Mouse (Mus musculus): ENCODE measurements around the gene Tpo. TPM values are rescaled to one million over a fixed set of nuclear protein-coding genes. Genes with fewer than 3 reads are reported as not detected.

Tpo gene
- polyA plus RNA-seq, 1 experiment from 2014 or later: not detected

DNA sequence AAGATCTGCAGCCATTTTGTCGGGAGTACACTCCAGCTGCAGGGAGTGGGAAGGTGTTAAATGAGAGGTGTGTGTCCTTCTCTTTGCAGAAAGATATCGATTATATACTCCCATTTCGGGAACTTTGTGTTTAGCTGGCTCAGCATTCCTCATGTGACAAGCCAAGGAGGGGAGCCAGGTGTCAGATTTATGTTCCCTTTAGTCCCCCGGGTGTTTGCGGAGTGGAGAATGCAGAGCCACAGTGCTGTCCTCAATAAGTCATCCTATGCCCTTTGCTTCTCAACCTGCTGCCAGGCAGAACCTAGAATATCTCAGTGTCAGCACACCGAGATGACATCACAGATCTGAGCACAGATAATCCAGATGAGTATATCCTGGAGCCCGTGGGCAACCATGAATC lies 10.1 kb downstream of the Tpo start:
- no peaks in the 10 kb centered on the region for H3K9me3 ChIP-seq (ENCODE audit: control insufficient read depth, low read length)
- 68% methylated on average over 7 of the region's 7 CpGs for WGBS

GRCm38 (mm10) chr12:30112271-30112670 lies 20.2 kb downstream of the Tpo start:
- 93% methylated on average over 2 of the region's 2 CpGs for WGBS
- ATAC-seq (ENCODE audit: insufficient number of reproducible peaks, insufficient read depth, low FRiP score, low read depth): no peak

More for the DNA sequence above, 10.1 kb downstream of the Tpo start:
- no peaks in the 10 kb centered on the region for H3K27me3 ChIP-seq (ENCODE audit: control insufficient read depth, insufficient read depth, low read length)
- H3K27ac ChIP-seq (replicated peaks in 1 of 2; ENCODE audit: control insufficient read depth in 1 of 2, insufficient read depth in 1 of 2, low read depth in 2 of 2, low read length in 2 of 2): no peak overlapping the region
- no peaks in the 10 kb centered on the region for H3K4me1 ChIP-seq (ENCODE audit: control insufficient read depth in 2 of 2, insufficient read depth in 2 of 2, low read length in 2 of 2)
- H3K4me2 ChIP-seq (ENCODE audit: low read length): no peak overlapping the region
- no peaks in the 10 kb centered on the region for H3K36me3 ChIP-seq (ENCODE audit: control insufficient read depth, insufficient read depth, low read length)
- no peak overlapping the region for H3K9ac ChIP-seq (ENCODE audit: low read length)
- no peak overlapping the region for H3K4me3 ChIP-seq (ENCODE audit: control insufficient read depth in 1 of 2, insufficient read depth in 1 of 2, low read depth in 1 of 2, low read length in 2 of 2)
- ATAC-seq (ENCODE audit: insufficient number of reproducible peaks, insufficient read depth, low FRiP score, low read depth): no peak

DNA sequence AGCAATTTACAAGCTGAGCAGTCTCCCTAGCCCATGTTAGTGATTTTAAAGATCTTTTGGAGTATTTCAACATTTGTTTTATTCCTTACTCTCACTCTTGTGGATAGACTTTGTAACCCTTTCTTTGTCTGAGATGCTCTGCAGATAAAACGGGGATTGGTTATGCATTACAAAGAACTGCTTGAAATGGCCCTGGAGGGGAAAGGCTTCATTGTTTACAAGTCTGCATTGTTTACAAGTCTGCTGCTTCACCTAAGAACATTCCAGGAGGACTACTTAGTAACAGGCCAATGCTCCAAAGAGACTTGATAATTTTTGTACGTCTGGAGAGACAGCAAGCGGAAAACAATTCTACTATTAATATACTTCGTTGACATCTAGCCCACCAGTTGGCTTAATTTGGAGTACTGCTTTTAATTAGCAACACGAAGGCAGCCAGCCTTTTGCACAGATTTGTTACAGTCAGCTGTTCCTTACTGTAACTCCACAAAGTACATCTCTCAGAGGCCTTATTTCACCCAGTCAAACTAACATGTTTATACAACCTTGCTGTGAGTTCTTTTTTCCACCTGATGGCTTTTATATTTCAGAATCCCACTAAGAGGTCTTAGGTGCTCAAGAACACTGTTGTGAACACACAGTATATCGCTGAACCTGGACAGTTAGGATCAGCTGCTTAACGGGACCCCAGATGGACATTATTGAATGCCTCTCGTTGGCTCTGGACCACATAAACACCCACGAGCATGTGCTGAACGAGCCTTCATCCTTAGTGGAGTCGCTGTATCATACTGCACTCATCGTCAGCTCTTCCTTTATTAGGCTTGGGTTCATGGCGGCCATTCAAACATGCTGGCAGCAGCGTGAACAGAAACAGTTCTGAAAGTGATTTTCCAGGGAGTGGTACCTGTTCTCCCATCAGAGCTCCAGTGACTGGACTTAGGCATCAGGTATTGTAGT lies 22.5 kb downstream of the Tpo start:
- no peaks in the 10 kb centered on the region for H3K27me3 ChIP-seq (ENCODE audit: control insufficient read depth, insufficient read depth, low read length)
- H3K4me1 ChIP-seq (ENCODE audit: control insufficient read depth in 2 of 2, insufficient read depth in 2 of 2, low read length in 2 of 2): no peaks in the 10 kb centered on the region
- H3K4me2 ChIP-seq (ENCODE audit: low read length): no peak overlapping the region
- H3K36me3 ChIP-seq (ENCODE audit: control insufficient read depth, insufficient read depth, low read length): no peaks in the 10 kb centered on the region
- ATAC-seq (ENCODE audit: insufficient number of reproducible peaks, insufficient read depth, low FRiP score, low read depth): no peak
- H3K4me3 ChIP-seq (ENCODE audit: control insufficient read depth in 1 of 2, insufficient read depth in 1 of 2, low read depth in 1 of 2, low read length in 2 of 2): no peak overlapping the region
- WGBS: 78% methylated on average over 14 of the region's 14 CpGs
- no peak overlapping the region for H3K27ac ChIP-seq (replicated peaks in 1 of 2; ENCODE audit: control insufficient read depth in 1 of 2, insufficient read depth in 1 of 2, low read depth in 2 of 2, low read length in 2 of 2)
- H3K9me3 ChIP-seq (ENCODE audit: control insufficient read depth, low read length): no peaks in the 10 kb centered on the region
- H3K9ac ChIP-seq (ENCODE audit: low read length): no peak overlapping the region

More at GRCm38 (mm10) chr12:30112271-30112670, 20.2 kb downstream of the Tpo start:
- Histone ChIP-seq H3K9ac (ENCODE audit: low read length) (no peak overlapping the region), H3K9me3 (ENCODE audit: control insufficient read depth, low read length) (no peaks in the 10 kb centered on the region), H3K4me2 (ENCODE audit: low read length) (no peak overlapping the region), H3K4me1 (ENCODE audit: control insufficient read depth in 2 of 2, insufficient read depth in 2 of 2, low read length in 2 of 2) (no peaks in the 10 kb centered on the region), H3K4me3 (ENCODE audit: control insufficient read depth in 1 of 2, insufficient read depth in 1 of 2, low read depth in 1 of 2, low read length in 2 of 2) (no peak overlapping the region), H3K27me3 (ENCODE audit: control insufficient read depth, insufficient read depth, low read length) (no peaks in the 10 kb centered on the region), H3K27ac (replicated peaks in 1 of 2; ENCODE audit: control insufficient read depth in 1 of 2, insufficient read depth in 1 of 2, low read depth in 2 of 2, low read length in 2 of 2) (no peak overlapping the region), H3K36me3 (ENCODE audit: control insufficient read depth, insufficient read depth, low read length) (no peaks in the 10 kb centered on the region)

- Histone ChIP-seq H3K36me3 (ENCODE audit: control insufficient read depth, insufficient read depth, low read length) (no peaks in the 10 kb centered on the region), H3K4me3 (ENCODE audit: control insufficient read depth in 1 of 2, insufficient read depth in 1 of 2, low read depth in 1 of 2, low read length in 2 of 2) (no peak overlapping the region), H3K9ac (ENCODE audit: low read length) (no peak overlapping the region), H3K9me3 (ENCODE audit: control insufficient read depth, low read length) (no peaks in the 10 kb centered on the region), H3K4me1 (ENCODE audit: control insufficient read depth in 2 of 2, insufficient read depth in 2 of 2, low read length in 2 of 2) (no peaks in the 10 kb centered on the region), H3K27me3 (ENCODE audit: control insufficient read depth, insufficient read depth, low read length) (no peaks in the 10 kb centered on the region), H3K4me2 (ENCODE audit: low read length) (peak overlapping the region; percentile 48), H3K27ac (replicated peaks in 1 of 2; ENCODE audit: control insufficient read depth in 1 of 2, insufficient read depth in 1 of 2, low read depth in 2 of 2, low read length in 2 of 2) (no peak overlapping the region)
- 27% methylated on average over 29 of the region's 29 CpGs for WGBS
- ATAC-seq (ENCODE audit: insufficient number of reproducible peaks, insufficient read depth, low FRiP score, low read depth): no peak
These were observed 29.4 kb downstream of the Tpo start for GRCm38 (mm10) chr12:30102891-30103565.

GRCm38 (mm10) chr12:30092081-30092480 lies 40.3 kb downstream of the Tpo start:
- no peak overlapping the region for H3K4me2 ChIP-seq (ENCODE audit: low read length)
- no peaks in the 10 kb centered on the region for H3K9me3 ChIP-seq (ENCODE audit: control insufficient read depth, low read length)
- no peaks in the 10 kb centered on the region for H3K36me3 ChIP-seq (ENCODE audit: control insufficient read depth, insufficient read depth, low read length)
- 77% methylated on average over 5 of the region's 5 CpGs for WGBS
- H3K9ac ChIP-seq (ENCODE audit: low read length): no peak overlapping the region
- ATAC-seq (ENCODE audit: insufficient number of reproducible peaks, insufficient read depth, low FRiP score, low read depth): no peak
- no peak overlapping the region for H3K27ac ChIP-seq (replicated peaks in 1 of 2; ENCODE audit: control insufficient read depth in 1 of 2, insufficient read depth in 1 of 2, low read depth in 2 of 2, low read length in 2 of 2)
- no peaks in the 10 kb centered on the region for H3K4me1 ChIP-seq (ENCODE audit: control insufficient read depth in 2 of 2, insufficient read depth in 2 of 2, low read length in 2 of 2)
- no peak overlapping the region for H3K4me3 ChIP-seq (ENCODE audit: control insufficient read depth in 1 of 2, insufficient read depth in 1 of 2, low read depth in 1 of 2, low read length in 2 of 2)
- no peaks in the 10 kb centered on the region for H3K27me3 ChIP-seq (ENCODE audit: control insufficient read depth, insufficient read depth, low read length)

DNA sequence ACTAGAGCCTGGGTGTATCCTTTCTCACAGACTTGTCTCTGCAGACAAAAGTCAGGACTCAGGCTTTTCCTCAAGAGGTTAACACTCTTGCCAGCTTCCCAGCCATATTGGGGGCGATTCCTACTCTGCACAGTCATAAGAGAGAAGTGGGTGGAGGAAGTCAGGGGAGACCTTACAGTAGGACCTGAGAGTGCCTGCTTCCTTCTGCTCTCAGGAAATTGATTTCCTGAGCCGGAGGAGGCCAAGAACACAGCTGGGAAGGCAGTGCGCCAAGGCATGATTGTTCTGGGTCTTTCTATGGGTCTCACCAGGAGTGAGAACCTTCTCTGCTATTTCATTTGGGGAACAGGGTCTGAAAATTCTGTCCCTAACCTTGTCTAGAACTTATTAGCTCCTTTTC lies 48.5 kb downstream of the Tpo start:
- peaks cover 6% of the 10 kb centered on the region; the same call in 1 of the 2 replicates for H3K9me3 ChIP-seq (ENCODE audit: control insufficient read depth, low read length)
- no peak for ATAC-seq (ENCODE audit: insufficient number of reproducible peaks, insufficient read depth, low FRiP score, low read depth)
- H3K4me3 ChIP-seq (ENCODE audit: control insufficient read depth in 1 of 2, insufficient read depth in 1 of 2, low read depth in 1 of 2, low read length in 2 of 2): no peak overlapping the region
- WGBS: 58% methylated on average over 3 of the region's 3 CpGs
- no peak overlapping the region for H3K4me2 ChIP-seq (ENCODE audit: low read length)
- H3K27ac ChIP-seq (replicated peaks in 1 of 2; ENCODE audit: control insufficient read depth in 1 of 2, insufficient read depth in 1 of 2, low read depth in 2 of 2, low read length in 2 of 2): 0 out of 4 replicates have a peak overlapping the region, but pooled peaks of 1 of the 2 experiments have one; percentile 26
- no peak overlapping the region for H3K9ac ChIP-seq (ENCODE audit: low read length)
- H3K27me3 ChIP-seq (ENCODE audit: control insufficient read depth, insufficient read depth, low read length): no peaks in the 10 kb centered on the region
- no peaks in the 10 kb centered on the region for H3K36me3 ChIP-seq (ENCODE audit: control insufficient read depth, insufficient read depth, low read length)
- H3K4me1 ChIP-seq (ENCODE audit: control insufficient read depth in 2 of 2, insufficient read depth in 2 of 2, low read length in 2 of 2): no peaks in the 10 kb centered on the region

- Histone ChIP-seq H3K36me3 (ENCODE audit: control insufficient read depth, insufficient read depth, low read length) (no peaks in the 10 kb centered on the region), H3K9me3 (ENCODE audit: control insufficient read depth, low read length) (peaks cover 6% of the 10 kb centered on the region; the same call in 1 of the 2 replicates), H3K4me1 (ENCODE audit: control insufficient read depth in 2 of 2, insufficient read depth in 2 of 2, low read length in 2 of 2) (0 out of 4 replicates have a peak, but pooled peaks cover 0 to 2% of the 10 kb centered on the region in 2 experiments), H3K27me3 (ENCODE audit: control insufficient read depth, insufficient read depth, low read length) (no peaks in the 10 kb centered on the region), H3K9ac (ENCODE audit: low read length) (no peak overlapping the region), H3K27ac (replicated peaks in 1 of 2; ENCODE audit: control insufficient read depth in 1 of 2, insufficient read depth in 1 of 2, low read depth in 2 of 2, low read length in 2 of 2) (no peak overlapping the region), H3K4me3 (ENCODE audit: control insufficient read depth in 1 of 2, insufficient read depth in 1 of 2, low read depth in 1 of 2, low read length in 2 of 2) (no peak overlapping the region), H3K4me2 (ENCODE audit: low read length) (no peak overlapping the region)
- 85% methylated on average over 11 of the region's 11 CpGs for WGBS
- no peak for ATAC-seq (ENCODE audit: insufficient number of reproducible peaks, insufficient read depth, low FRiP score, low read depth)
These were observed 55.4 kb downstream of the Tpo start for GRCm38 (mm10) chr12:30077056-30077455.

All from heart, embryonic 14.5 days (tissue).